Mouse (Mus musculus) induced T-regulatory cell, adult 2 months (primary cell): ENCODE data around the gene Ttc39d.
"Not testable (repeated sequence)": the region's sequence is repeated elsewhere in the genome, so short reads cannot be mapped to it uniquely, and the experiment has no call there.

Source experiments
- DNase-seq: peaks from one replicate; pipeline ENCODE4 v3.0.0-alpha.2; 2012; ENCODE audit warnings: low read depth

Gene Ttc39d

DNA sequence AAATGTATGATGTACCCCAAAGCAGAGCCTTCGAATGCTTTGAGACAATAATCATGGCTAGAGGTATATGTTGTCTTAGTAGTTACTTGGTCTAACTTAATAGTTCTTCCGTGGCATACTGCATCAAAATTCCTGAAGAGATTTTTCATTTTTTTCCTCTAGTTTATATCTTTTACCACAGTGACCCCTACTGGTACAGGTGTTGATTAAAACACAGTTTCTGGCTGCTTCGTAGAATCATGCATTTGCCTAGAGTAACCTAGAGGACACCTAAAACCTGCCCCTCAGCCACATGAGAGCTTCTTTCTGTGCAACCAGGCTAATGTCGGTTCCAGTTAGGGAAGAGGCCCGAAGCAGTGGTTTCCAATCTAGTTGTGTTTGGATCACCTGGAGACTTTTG, 14.2 kb upstream of the Ttc39d start:
- DNase-seq = peak; percentile 80

DNA sequence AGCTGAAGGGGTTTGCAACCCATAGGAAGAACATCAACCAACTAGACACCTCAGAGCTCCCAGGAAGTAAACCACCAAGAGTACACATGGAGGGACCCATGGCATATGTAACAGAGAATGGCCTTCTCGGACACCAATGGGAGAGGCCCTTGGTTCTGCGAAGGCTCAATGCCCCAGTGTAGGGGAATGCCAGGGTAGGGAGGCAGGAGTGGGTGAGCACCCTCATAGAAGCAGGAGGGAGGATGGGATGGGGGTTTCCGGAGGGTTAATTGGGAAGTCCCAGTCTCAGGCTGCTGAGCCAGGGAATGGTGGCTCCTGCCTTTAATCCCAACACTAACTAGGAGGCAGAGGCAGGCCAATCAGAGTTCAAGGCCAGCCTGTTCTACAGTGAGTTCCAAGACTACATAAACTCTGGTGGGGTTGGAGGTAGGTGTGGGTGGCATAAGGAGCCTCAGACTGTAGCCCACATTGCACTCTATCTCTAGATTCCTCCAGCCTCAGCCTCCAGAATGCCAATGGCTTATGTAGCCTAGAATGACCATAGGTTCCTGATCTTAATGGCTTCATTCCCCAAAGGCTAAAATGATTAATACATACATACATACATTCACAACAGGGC, 8.0 kb upstream of the Ttc39d start:
- no peak for DNase-seq

- peak; percentile 22 for DNase-seq
These were observed 1.6 kb upstream of the Ttc39d start for GRCm38 (mm10) chr17:80205657-80206056.

DNA sequence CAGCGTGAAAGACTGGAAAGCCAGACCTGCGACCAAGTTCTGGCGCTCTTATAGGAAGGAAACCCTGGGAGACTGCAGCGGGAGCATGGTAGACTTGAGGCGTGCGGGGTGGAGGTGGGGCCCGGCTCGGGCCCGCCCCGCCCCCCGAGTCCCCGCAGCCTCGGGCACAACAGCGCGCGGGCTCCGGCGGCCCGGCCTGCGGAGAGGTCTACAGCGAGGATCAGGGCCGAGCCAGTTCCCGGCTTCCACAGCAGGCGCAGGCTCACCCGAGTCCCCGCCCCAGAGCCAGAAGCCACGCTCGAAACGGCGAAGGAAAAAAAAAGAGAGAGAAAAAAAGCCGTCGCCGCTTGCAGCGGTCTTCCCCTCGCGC, 974 bp upstream of the Ttc39d start:
- DNase-seq = no peak

DNA sequence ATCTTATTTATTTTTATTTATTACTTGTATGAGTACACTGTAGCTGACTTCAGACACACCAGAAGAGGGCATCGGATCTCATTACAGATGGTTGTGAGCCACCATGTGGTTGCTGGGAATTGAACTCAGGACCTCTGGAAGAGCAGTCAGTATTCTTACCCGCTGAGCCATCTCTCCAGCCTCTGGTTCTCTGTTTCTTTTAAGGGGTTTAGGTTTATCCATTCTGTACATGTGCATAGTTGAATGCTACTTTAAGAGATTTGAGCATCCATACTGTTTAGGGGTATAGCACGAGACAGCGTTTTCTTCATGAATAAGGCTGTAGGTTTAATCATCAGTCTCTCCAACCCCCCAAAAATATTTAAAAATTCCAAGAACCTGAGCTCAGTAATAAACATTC, 6.7 kb downstream of the Ttc39d start:
- not testable (repeated sequence) for DNase-seq

DNA sequence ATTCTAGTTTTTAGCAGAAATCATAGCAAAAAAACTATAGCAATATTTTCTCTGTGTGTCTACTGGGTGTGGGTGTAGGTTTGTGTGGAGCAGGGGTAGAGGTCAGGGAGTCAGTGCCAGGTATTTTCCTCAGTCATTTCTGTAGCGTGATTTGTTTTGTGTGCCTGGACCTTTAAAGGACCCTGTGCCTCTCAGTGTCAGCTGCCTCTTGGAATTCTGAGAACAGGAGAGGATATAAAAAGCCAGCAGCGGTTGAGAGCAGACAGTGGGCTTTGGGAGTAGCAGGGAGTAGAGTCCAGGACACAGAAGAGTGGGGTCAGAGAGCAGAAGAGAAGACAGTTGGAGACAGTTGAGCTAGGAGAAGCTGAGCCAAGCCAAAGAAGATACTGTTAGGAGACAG, 12.9 kb downstream of the Ttc39d start:
- no peak for DNase-seq

GRCm38 (mm10) chr17:80221202-80221601, 13.9 kb downstream of the Ttc39d start:
- peak; percentile 59 for DNase-seq

- peak; percentile 80 for DNase-seq
These were observed 14.8 kb downstream of the Ttc39d start for GRCm38 (mm10) chr17:80221890-80222628.

DNA sequence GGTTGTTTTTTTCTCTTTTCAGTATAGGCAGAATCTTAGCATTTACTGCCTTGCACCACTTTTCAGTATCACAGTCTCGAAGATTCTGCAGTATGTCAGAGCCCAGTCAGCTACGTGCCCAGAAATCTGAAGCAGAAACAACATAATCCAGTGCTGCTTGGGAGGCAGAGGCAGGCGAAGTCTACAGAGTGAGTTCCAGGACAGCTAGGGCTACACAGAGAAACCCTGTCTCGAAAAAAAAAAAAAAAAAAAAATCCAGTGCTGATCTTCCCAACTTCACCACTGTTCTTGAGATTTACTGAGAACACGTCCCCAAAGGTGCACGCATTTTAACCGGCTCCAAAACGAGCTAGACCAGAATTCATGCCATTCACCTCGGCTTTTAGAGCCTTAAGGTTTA, 16.6 kb downstream of the Ttc39d start:
- no peak for DNase-seq

DNA sequence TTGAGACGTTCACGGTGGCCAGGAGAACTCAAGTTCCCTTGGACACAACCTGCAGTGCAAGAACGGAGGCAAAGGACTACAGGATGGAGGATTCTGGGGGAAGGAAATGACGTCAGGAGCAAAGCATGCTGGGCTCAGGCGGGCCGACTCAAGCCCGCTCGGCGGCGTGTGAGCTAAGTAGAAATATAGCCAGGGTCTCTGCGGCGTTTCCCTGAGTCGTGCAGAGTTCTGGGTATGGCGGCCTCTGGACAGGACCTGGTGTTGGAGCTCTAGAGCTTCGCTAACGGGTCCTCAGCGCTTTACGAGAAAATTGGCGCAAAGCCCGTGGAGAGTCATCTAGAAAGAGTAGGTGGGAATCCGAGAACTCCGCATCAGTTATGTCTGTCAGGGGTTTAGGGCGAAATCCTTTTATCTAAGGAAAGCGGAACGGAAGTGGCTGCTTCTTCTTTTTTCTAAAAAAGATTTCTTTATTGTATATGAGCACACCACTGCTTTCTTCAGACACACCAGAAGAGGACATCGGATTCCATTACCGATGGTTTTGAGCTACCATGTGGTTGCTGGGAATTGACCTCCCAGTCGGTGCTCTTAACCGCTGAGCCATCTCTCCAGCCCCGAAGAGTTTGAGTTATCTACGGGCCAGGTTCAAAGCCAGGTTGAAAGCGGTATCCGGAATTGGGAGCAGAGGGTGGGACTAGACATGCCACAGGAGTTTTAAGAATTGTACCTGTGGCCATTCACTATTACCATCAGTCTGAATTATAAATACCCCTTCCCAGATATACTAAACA, 17.3 kb downstream of the Ttc39d start, which contains the start of gene Gemin6:
Gemin6 (plus strand) TSS at position 116 of the 791 bp plus-strand sequence.
- DNase-seq = peak; percentile 92

DNA sequence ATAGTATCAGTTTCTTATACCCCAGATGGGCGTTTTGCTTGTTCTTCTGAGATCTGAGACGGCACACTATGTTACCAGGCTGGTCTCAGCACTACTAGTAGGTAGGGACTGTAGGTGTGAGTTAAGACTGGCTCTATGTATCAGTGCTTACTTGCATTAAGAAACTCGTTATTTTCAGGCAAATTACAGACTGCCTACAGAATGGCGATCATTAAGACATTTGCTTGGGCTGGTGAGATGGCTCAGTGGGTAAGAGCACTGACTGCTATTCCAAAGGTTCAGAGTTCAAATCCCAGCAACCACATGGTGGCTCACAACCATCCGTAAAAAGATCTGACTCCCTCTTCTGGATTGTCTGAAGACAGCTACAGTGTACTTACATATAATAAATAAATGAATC, 17.9 kb downstream of the Ttc39d start:
- not testable (repeated sequence) for DNase-seq

GRCm38 (mm10) chr17:80229396-80229795, 22.1 kb downstream of the Ttc39d start:
- DNase-seq = no peak

- no peak for DNase-seq
These were observed 26.6 kb downstream of the Ttc39d start for GRCm38 (mm10) chr17:80233844-80234243.

- DNase-seq = no peak
These were observed 27.1 kb downstream of the Ttc39d start for GRCm38 (mm10) chr17:80234376-80234775.

DNA sequence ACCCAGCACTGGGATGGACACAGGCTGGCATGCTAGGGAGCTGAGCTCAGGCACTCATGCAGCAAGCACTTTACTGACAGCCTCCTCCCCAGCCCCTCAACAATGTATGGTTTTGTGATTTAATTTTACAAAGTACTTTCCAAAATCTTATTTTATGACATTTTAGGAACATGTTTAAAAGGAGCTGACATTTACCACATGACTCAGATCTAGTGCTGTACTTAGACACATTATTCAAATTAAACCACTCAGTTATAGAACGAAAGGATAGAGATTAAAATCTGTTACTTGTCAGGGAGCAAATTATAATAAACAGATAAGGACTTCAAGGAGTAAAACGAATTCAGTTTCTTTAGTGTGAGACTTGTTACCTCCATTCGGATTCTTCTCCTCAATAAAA, 28.2 kb downstream of the Ttc39d start:
- DNase-seq = no peak

- DNase-seq = no peak
These were observed 29.5 kb downstream of the Ttc39d start for GRCm38 (mm10) chr17:80236805-80237204.

DNA sequence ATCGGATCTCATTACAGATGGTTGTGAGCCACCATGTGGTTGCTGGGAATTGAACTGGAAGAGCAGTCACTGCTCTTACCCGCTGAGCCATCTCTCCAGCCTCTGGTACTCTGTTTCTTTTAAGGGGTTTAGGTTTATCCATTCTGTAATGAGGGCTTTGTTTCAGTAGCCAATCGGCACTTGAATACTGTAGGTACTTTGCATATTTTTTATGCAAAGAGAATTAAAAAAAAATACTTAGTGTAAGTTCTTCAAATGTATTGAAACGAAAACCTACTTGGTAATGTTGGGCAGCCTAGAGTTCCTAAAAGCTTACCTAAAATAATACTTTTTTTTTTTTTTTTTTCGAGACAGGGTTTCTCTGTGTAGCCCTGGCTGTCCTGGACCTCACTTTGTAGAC, 30.2 kb downstream of the Ttc39d start:
- no peak for DNase-seq

DNA sequence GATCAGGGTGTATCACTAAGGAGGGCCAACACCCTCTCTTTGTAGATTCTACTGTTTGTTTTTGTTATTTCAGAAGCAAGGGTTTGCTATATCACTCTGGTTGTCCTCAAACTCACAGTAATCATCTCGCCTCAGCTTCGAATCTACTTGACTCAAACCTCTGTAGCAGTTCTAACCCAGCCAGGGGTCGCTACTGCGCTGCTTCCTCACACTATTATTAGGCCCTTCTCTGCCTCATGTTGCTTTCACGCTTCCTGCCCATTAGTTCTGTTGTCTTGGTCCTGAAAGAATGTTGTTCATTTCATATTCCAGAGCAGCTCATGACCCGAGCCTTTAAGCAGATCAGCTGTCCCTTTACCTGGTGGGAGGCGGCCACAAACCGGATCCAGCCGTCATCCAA, 34.3 kb downstream of the Ttc39d start:
- DNase-seq = no peak

DNA sequence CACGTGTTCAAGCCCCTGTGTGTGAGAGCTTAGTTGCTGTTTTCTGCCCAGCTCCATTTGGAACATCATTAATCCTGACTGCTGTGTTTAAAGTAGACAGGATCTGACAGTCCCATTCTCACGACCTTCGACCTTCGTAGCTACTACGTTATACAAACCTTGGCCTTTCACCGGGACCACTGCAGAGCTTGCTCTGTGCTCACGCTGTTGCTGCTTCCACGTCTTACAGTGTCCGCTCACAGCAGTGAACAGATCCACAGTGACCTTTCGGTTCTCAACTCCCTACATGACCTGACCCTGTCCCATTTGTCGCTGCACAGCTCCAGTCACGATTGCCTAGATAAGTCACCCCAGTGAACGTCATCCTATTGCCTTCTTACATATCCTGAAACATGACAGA, 35.9 kb downstream of the Ttc39d start:
- DNase-seq = no peak

DNA sequence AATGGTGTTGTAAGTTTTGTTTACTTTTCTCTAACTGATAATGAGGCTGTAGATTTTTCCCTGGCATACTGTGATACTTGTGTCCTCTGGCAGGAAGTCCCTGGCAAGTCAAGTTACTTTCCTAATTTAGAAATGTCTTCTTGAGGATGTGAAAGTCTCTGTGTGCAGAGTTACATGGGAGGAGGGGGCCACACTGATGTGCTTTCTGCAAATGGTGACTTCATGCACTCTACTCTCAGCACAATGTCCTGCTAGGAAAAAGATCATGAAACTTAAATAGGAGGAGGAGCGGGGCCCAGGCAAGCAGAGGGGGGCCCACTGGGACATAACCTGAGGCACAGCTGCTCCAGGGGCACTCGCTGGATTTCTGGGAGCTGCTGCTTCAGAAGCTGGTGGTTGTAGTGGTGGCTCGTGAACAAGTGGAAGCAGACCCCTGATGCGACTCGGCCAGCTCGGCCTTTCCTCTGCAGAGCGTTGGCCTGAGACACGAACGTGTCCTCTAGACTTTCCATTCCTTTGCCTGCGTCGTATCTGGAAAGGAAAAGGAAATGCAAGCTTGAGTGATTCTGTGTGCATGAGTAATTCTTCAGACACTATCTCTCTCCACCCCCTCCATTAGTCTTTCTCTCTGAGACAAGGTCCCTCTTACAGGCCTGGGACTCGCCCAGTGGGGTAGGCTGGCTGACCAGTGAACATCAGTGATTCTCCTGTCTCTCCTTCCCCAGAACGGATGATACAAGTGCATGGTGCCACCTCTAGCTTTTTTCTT, 45.7 kb downstream of the Ttc39d start:
- DNase-seq = no peak

DNA sequence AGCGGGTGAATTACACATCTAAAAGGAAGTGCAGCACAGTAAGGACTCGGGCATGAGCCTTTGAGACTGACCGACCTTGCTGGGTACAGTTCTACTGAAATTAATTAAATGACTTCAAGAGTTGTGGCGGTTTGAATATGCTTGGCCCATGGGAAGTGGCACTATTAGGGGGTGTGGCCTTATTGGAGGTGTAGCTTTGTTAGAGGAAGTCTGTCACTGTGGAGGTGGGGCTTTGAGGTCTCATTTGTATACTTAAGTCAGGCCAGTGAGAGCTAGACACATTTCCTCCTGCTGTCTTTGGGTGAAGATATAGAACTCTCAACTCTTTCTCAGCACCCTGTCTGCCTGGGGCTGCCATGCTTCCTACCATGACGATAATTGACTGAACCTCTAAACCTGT, 47.2 kb downstream of the Ttc39d start:
- no peak for DNase-seq

DNA sequence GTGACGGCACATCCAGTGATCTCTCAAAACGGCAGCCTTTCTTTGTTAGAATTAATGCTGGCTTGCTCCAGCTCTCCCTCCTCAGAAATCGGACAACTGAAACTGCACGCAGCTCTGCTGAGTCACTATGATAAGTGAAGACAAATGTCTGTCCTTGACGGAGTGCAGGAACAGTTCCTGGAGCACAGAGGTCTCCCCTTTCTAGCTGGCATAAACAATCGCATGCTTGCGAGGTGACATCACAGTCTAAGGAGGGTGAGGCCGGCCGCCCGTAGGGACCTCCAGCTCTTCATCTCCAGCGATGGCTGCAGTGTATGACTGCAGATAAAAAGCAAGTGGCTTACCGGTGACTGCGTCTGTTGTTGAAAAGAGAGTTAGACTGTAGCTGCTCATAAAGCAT, 47.9 kb downstream of the Ttc39d start:
- DNase-seq = no peak
